Mouse (Mus musculus) ES-E14 (cell line): ENCODE measurements around the gene Alg1.

Source experiments
- MAFK ChIP-seq: IDR thresholded peaks from 2 replicates; pipeline ENCODE4 v1.6.1; 2014; ENCODE audit warnings: mild to moderate bottlenecking, low read depth, low read length, inconsistent platforms; ENCODE audit not compliant: insufficient read depth
- ZC3H11A ChIP-seq: IDR thresholded peaks from 2 replicates; pipeline ENCODE4 v1.6.1; 2012; ENCODE audit warnings: low read depth, mild to moderate bottlenecking, inconsistent platforms, low read length, borderline replicate concordance
- ZNF384 ChIP-seq: IDR thresholded peaks from 2 replicates; pipeline ENCODE4 v1.6.1; 2012; ENCODE audit warnings: low read depth, low read length, inconsistent platforms

DNA sequence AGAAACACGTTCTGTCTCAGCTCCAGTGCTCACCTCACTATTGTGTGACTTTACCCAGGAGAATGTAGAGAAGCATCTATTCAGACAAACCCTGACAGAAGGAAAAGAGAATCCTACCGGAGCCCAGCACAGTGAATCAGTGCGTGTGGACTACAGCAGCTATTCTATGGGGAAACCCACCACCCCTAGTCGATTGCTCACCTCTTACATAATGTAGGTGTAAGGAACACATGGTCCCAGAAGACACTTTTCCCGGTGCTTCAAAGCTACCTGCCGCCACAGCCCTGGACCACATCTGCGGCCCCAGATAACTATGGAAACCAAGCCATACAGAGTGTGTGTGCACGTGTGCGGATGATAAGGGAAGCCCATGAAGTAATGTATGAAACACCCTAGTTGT lies 49.3 kb downstream of the Alg1 start:
- TF ChIP-seq ZC3H11A, result no peak
- no peak for TF ChIP-seq MAFK
- TF ChIP-seq ZNF384, result no peak
